Mouse (Mus musculus) adrenal gland, adult (tissue): Measurements from ENCODE around the gene Prrx1.

Experiments
- DNase-seq, 2 experiments: peaks; one replicate each; pipeline ENCODE4 v3.0.0; 2022 to 2023; ENCODE audit warnings: low spot score in 1 of 2; ENCODE audit not compliant: inconsistent age in 2 of 2

Gene Prrx1

DNA sequence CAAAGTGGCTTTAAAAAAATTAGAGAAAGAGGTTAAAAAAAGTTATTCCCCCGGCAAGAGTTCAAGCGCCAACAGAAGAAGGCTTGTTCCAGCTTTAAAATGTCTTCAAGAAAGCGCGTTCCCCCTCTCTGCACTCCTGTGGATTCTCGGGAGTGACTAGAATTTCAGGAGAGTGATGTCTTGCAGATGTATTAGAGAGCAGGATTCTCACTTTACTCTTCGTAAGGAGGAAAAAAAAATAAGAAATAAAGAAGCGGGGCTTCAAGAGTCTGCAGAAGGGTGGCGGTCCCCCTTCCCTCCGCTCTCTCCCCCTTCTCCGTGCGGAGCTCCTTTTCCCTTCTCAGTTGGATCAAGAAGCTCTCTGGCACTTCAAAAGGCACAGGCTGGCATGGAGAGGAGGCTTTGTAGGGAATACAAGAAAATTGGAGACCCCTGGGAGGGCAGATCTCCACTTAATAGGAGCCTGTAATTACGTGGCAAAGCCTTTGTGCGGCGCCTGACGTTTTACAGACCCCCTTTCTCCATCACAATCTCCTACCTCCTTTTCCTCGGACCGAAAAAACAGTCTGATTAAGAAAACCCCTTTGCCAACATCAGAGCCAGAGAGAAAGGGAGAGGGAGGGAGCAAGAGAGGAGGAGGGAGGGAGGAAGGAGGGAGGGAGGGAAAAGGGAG is at the start of gene Prrx1:
Gene Prrx1 (minus strand): TSS at position 610 of the 673 bp plus-strand sequence.
- DNase-seq, result peak in 1 of 2 experiments; percentile 53

DNA sequence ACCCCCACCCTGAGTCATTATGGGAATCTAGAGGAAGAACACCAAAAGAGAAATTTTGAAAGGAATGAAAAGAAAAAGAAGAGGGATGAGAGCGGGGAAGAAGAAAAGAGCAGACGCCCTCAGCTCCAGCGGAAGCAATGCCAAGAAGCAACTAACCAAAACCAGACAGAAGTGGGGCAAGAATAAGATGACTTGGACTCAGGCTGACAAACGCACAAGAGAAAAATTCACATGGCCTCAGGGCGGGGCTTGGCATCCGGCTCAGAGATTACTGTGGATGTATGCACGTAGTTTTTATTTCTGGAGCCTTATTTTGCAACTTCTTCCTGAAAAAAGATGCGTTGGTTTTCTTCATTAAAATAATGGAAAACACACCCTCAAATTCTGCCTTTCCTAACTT is 48.7 kb upstream of the Prrx1 start:
- DNase-seq, result no peak

DNA sequence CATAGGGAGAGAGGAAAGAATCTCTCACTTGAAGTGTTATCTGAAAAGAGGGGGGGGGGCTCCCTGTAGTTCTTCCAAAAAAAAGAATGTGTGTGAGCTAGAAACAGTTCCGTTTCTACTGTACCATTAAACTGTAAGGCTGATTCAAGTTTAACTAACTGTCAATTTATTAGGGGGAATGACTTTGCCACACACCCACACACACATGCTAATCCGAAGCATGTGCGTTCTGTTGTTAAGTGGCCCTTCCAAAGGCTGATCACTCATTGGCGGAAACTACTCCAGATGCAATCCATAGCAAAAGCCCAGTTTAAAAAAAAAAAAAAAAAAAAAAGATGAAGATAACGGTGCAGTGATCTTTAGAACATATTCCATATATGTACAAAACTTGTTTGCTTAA is 47.9 kb upstream of the Prrx1 start:
- DNase-seq, result no peak

DNA sequence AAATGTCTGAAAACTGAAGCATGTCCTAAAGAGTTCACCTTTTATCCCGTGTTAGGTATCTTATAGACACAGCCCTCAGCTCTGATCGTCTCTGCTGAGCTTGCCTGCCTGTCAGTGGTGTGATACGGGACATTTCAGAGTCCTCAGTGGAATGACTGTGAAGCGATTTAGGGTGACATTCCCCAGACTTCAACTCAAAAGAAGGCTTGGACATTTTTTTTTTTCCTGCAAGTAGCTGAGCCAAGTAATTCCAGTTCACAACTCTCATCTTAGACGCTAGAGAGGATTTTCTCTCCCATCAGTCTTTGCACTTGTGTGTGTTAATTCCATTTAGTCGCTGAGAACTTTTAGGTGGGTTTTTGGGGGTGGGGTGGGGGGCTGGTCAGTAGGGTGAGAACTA is 47.3 kb upstream of the Prrx1 start:
- no peak for DNase-seq

DNA sequence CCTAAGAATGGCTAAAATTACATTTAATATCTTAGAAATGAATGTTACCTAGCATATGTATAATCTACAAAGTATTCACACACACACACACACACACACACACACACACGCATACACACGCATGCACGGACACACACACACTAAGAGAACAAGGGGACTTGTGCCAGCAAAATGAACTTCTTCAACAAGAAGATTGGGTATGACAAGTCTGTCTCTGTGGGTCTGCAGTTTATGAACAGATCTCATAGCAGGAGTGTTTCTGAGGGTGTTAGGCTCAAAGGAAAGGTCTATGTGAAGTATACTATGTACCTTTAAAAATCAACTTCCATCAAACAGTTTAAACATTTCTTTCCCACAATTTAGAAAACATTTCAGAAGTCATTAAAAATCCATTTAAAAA is 46.0 kb upstream of the Prrx1 start:
- no peak for DNase-seq

DNA sequence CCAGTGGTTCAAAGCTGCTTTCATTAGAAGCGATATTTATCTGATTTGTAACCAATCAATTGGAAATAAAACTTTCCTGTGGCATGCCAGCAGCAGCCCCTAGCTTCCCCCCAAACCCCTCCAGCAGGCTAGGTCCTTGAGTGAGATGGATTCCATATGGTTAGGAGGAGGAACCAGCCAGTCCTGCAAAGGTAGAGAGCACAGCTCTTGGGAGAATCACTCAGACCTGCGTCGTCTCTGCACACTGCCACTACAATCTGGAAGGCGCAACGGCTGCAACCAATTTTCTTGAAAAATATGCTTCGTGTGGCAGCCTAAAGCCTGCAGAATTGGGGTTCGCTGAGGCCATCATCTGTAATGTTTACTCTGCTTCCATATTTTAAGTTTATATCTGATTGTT is 44.7 kb upstream of the Prrx1 start:
- no peak for DNase-seq

DNA sequence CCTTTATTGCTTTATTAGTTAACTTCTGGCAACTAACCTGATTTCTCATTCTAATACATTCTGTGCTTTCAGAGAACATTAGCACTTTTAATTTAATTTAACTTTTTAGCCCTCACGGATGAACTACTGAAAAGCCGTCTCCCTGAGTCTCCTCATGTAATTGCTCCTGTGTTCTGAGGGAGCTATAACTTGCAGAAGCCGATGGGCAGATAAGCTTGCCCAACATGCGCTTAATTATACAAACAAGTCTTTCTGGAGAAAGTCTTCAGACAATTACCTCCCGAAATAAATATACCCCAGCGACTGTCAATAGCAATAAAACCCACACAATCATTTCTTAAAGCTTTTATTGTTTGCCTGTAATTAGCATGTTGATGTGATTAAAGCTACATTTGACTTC is 44.2 kb upstream of the Prrx1 start:
- DNase-seq, result no peak

DNA sequence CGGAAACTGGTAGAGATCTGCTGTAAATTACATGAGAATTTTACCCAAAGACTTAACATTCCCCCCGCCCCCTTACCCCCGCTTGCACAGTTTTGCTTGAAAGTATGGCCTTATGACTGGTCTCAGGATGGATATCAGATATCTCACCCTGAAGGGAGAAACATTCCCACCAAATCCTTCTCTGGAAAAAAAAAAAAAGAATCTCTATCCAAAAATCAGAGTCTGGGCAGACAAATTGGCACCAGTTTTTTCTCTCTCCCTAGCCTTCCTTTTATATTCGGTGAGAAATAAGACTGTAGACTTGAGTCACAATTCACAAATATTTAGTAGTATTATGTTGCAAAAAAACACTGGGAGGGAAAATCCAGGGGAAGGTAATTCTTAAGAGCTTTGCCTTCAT is 42.7 kb upstream of the Prrx1 start:
- DNase-seq, result no peak

DNA sequence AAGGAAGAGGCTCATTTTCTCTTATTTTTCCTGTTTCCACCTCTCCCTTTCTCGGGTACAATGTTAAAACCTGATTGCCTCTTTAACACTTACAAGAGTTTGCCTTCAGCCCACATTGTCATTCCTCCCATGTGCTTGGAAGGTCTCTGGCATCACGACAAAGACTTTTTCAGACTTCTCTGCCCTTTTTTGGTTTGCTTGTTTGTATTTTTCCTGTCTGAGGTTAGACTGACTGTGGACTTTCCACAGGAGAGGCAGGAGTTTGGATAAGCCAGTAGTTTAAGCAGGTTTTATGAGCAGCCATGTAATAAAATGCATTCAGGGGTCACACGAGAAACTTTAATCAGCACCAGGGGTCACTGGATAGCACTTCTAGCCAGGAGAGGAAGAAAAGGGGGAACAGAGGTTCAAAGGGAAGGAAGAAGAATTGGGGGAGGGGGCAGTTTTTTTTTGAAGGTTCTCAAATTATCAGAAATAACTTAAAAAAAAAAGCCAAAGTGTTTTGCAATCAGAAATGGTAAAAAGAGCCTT is 42.2 kb upstream of the Prrx1 start:
- no peak for DNase-seq

DNA sequence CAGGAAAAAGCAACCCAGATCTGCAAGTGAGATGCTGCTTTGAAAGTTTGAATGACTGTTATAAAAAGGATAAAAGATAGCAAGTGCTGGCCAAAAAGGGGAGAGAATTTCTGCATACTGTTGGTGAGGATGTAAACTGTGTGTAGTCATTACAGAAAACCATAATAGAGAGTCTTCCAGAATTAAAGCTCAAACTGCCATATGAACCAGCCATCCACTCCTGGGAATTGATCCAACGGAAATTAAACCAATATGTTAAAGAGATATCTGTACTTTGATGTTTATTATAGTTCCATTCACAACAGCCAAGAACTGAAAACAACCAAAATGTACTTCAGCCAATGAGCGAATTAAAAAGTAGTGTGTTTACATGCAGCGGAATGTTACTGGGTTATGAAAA is 37.5 kb upstream of the Prrx1 start:
- DNase-seq, result no peak

DNA sequence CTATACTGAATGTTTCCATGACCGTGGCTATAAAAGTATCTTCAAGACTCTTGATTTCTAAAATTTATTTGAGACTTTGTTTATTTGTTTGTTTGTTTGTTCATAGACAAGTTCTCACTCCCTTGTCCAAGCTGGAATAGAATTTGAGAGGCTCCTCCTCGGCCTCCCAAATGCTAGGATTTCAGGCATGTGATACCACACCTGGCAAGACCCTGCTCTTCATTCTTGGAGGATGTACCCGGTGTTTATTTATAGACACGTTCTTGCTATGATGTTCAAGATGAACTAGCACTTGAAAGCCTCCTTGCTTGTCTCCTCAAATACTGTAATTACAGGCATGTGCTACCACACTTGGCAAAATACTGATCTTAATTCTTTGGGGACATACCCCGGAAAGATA is 32.0 kb upstream of the Prrx1 start:
- DNase-seq, result no peak

DNA sequence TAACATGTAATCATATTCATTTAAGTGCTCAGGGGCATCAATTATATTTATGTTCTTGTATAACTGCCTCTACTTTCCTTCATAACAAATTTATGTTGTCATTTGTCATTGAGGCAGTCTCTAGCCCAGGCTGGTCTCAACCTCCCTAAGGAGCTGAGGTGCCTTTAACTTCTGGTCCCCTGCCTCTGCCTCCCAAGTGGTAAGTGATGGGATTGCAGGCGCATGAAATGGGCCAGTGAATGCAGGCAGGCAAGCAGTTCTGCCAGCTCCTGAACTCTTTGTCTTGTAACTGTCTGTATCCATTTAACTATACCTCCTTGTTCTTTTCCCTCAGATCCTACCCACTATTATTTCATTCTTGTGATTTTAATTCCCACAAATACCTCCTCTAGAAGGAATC is 31.4 kb upstream of the Prrx1 start:
- no peak for DNase-seq

DNA sequence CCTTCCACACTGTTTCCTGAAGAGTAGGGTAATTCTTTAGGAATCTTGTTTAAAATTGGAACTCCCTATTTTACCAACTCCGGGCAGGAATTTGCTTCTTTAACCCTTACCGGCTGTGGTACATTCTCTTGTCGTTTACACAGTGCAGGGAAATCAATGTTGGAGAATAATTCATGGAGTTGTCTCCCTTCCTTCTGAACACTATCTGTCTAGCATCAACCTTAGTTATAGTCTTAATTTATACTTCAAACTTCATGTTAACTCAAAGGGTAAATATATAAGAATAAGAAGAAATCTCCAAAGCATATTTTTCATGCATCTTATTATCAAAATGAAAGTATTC is 25.7 kb upstream of the Prrx1 start:
- no peak for DNase-seq

DNA sequence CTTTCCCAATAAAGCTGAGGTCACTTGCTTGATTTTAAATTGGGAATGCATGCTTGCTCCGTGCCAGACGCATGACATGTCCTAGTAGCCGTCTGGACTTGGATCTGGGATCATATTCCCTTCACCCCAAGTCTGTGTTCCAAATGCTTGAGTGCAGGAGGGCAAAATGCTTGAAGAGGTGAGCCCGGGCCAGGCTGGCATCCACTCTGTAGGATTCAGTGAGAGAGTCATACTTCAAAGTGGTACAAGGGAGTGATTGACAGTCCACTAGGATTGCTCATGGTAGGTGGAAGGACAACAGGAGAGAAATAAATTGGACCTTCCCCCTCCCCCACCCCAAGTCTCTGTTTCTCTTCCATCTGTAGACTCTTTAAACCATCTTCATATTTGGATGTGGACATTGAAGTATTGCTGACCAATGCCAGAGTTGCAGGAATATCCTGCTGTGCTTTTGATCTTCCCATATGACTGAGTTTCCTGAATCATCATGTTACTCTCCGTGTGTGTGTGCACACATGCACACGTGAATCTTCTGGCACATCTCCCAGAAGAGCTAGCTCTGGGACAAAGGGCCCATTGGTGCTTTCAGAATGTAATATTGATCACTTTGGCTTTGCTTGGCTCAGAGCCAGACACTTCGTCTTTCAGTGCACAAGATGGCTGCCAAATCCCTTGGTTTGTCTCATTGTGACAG is 25.2 kb upstream of the Prrx1 start:
- DNase-seq, result peak in 1 of 2 experiments; percentile 24

DNA sequence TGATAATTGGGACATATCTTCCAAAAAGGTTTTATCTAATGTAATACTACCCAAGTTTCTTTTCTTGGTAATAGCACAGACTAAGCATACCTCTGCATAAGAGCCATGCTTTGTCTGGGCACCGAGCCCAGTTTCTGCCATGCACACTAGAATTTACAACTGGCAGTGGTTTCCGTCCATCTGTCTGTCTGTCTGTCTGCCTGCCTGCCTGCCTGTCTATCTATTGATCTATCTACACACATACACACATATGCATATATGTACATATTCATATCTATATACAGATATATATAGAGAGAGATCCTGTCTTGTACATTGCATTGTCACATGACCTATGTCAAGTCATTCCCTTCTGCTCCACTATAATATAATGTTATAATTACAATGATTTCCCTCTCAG is 24.3 kb upstream of the Prrx1 start:
- DNase-seq, result no peak

DNA sequence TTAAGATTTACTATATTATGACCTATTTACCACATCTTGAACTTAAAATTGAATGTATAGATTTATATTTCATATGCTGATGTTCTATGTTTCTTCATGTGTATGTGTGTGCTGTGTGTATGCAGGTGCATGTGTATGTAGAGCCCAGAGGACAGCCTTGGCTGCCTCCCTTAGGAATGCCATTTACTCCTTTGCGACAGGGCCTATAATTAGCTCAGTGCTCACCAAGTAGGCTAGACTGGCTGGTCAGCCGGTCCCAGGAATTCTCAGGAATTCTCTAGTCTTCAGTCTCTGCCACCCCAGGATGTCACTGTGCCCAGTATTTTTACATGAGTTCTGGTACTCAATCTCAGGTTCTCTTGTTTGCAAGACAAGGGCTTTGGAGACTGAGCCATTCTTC is 13.8 kb upstream of the Prrx1 start:
- DNase-seq, result no peak

DNA sequence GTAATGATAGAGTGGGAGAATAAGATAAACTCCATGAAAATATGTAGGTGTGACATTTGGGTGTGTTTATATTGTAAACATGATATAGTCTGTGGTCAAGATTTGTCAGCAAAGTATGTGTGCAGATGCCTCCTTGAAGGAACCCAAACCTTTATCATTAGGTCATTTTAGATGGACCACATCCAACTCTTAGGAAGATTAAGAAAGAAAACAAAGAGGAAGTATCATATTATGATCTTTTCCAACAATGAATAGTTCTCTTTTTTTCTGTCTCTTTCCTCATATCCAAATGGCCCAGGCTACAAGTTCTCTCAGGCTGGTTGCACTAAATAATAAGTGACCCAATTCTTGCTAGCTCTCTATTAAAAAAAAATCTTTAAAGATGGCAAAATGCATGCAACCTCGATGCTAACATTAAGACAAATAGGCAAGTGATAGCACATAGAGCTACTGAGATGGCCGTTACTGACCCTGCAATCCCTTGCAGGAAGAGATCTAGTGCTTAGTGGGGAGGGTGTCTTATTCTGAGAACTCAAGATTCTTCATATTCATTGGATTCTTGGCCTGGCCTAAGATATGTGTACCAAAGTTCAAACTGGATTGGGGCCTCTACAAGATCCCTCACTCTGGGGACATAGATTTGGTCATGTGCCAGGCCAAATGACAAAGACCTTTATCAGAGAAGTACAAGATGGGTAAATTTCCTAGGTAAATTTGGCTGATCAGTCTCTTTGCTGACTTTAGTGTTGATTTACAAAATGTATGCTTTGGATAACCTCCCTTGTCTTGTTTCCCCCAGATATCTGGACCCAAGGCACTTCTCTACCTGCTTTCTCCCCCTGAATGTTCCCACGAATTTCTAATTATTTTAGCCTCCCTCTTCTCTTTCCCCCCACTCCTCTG is 6.4 kb upstream of the Prrx1 start:
- no peak for DNase-seq

DNA sequence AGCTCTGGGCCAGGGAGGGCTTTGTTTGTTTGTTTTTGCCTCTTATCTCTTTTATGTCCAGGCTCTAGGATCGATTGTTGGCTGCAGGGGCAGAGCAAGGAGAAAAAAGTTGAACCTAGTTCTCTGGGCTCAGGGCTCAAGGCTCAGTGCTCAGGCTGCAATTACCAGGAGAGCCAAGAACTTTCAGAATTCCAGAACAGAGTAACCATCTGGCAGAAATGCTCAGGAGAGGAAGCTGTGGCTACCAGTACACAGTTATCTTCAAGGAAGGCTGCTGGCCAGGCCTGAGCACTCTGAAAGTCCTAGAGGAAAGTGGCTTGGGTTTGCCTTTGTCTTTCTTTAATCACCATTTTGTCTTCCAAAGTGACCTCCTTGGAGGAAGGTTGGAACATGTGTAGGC is 3.4 kb upstream of the Prrx1 start:
- no peak for DNase-seq

DNA sequence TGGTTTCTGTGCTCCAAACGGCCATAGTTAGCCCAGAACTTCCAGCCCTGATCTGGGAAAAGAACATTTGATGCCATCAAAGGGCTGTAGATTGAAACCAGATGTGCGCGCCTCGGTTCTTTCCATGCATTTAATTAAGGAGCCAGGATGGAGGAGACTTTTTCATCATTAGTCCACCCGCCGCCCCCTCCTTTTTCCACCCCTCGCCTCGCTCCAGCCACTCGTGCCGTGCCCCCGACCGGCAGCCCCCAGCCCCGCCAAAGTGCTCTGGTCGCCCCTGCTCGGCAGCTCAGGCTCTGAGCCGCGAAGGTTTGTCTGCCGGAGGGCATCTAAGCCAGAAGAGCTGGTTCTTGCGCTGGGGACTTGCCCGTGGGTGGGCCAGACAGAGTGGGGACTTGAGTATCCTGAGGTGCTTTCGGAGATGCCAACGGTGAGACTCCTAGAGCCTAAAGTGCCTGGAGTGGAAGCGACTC is 1.4 kb upstream of the Prrx1 start:
- no peak for DNase-seq

DNA sequence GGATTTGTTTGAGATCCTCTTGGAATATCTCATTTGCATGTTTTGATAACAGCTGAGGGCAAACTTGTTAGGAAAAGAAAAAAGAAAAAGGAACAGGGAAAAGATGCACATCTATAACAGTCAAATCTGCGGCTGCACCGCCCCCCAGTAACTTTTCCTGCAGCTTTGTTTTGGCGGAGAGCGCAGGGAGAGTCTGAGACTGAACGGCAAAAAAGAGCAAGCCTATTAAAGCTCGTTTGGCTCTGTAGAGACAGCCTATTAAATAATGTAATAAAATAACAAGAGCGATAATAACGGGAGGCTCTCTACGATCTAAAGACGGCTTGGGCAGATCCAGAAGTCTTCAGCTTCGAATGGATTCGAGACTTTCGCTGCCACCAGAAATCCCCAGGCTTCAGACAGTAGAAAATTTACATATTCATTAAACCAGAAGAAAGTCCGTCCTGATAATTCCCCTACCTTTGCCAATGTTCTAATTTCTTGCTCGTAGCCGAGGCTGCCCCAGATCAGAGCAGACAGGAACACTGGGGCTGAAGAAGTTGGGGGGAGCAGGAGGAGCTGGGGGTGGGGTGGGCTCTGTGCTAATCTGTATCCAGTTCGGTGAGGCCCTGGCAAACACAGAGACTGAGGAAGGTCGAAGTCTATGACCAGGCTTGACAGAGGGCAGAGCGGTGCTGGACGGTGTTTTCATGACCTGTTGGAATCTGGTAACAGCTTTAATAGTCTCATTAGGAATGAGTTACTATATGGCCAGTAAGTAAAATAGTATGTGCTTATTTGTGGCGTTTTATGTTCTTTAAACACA is 613 bp upstream of the Prrx1 start:
- DNase-seq, result peak in 1 of 2 experiments; percentile 61
